In the genomic region with DNA sequence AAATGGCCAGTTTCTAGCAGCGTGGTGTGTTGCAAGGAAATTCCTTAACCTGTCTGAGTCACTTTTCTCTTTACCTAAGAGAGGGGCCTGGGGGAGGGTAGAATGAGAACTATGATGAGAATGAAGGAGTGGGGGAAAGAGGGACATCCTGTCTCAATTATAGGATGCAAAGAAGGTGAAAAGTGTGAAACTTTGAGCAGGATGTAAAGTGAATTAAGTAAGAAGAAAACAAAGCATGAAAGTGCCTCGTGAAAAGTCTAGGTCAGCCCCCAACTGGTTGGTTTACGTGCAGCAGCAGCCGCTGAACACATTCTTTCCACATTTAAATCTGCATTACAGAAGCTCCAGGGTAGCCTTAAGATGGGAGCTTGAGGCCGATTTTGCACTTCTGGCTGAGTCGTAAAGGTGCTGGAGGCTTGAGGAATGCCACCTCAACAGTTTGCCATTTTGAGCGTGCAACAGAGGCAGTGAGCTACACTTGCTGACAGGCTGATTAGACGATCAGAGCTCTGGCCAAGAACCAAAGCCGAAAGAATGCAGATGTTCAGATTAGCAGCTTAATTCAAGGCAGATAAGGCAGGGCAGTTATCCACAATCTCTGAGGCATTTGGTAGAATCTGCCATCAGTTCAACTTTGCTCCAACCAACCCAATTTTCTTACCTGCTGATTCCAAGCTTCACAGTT, we compare ENCODE assay signal across 9 mouse cellular contexts. TPM values are rescaled to one million over a fixed set of nuclear protein-coding genes. Genes with fewer than 3 reads are reported as not detected.
A peak's percentile ranks its signal among the peaks of the same experiment; 100 is the strongest.
DNase-seq lines count a peak whose midpoint lies in the region; ATAC-seq and TF ChIP-seq lines count a peak whose summit lies in the region.
"Had no signal": no experiment of that assay in that cellular context is flagged by ENCODE, and none has a peak within 500 bp of the region (broad histone marks: within the 10 kb centered on the region; RNA-seq: fewer than 3 reads in every experiment).

No protein-coding gene starts in this region.

- no peaks in the 10 kb centered on the region for H3K4me1 ChIP-seq in kidney, postnatal 0 days (replicated peaks; ENCODE audit: insufficient read depth, low read length)
- H3K4me1 ChIP-seq in brown adipose tissue, adult 24 weeks (ENCODE audit: control insufficient read depth, insufficient read depth, insufficient read length, low read length) = no peaks in the 10 kb centered on the region
- no peaks in the 10 kb centered on the region for H3K4me1 ChIP-seq in intestine, postnatal 0 days (replicated peaks; ENCODE audit: control insufficient read depth, insufficient read depth, low read length)
- H3K4me1 ChIP-seq in neural tube, embryonic 12.5 days = no peaks in the 10 kb centered on the region

- no peaks in the 10 kb centered on the region for H3K9me3 ChIP-seq in kidney, postnatal 0 days (replicated peaks; ENCODE audit: low read length)
- no peaks in the 10 kb centered on the region for H3K9me3 ChIP-seq in intestine, postnatal 0 days (ENCODE audit: control insufficient read depth)
- H3K9me3 ChIP-seq in neural tube, embryonic 12.5 days = no peaks in the 10 kb centered on the region

- H3K9ac ChIP-seq in kidney, postnatal 0 days (ENCODE audit: low read depth, low read length) = no peak overlapping the region
- H3K9ac ChIP-seq in intestine, postnatal 0 days (ENCODE audit: low read depth, low read length) = no peak overlapping the region
- no peak overlapping the region for H3K9ac ChIP-seq in neural tube, embryonic 12.5 days

- peak overlapping the region; percentile 43 for H3K4me2 ChIP-seq in kidney, postnatal 0 days (ENCODE audit: low read length)
- peak overlapping the region; percentile 45 for H3K4me2 ChIP-seq in intestine, postnatal 0 days (replicated peaks; ENCODE audit: low read depth)
- H3K4me2 ChIP-seq in neural tube, embryonic 12.5 days (replicated peaks) = 0 out of 2 replicates have a peak overlapping the region, but pooled peaks have one; percentile 14

- ATAC-seq in kidney, postnatal 0 days (replicated peaks; ENCODE audit: low FRiP score, low read depth) = no peak
- ATAC-seq in intestine, postnatal 0 days = no peak
- no peak for ATAC-seq in neural tube, embryonic 12.5 days (ENCODE audit: low FRiP score, low read depth)

- H3K27me3 ChIP-seq in kidney, postnatal 0 days (ENCODE audit: insufficient read depth, low read length) = no peaks in the 10 kb centered on the region
- H3K27me3 ChIP-seq in intestine, postnatal 0 days (replicated peaks; ENCODE audit: control insufficient read depth, insufficient read depth, low read length) = no peaks in the 10 kb centered on the region
- H3K27me3 ChIP-seq in neural tube, embryonic 12.5 days (replicated peaks) = no peaks in the 10 kb centered on the region

- TF ChIP-seq CTCF in kidney, postnatal 0 days (IDR thresholded peaks at IDR 0.05; ENCODE audit: low read depth) = no peak
- TF ChIP-seq CTCF in intestine, postnatal 0 days (IDR thresholded peaks at IDR 0.05; ENCODE audit: low read depth) = 0 out of 2 replicates have a peak, but pooled peaks have one; percentile 11

- peak overlapping the region; percentile 10; the same call in 1 of the 2 replicates for H3K27ac ChIP-seq in kidney, postnatal 0 days
- peak overlapping the region; percentile 24 for H3K27ac ChIP-seq in brown adipose tissue, adult 24 weeks (replicated peaks; ENCODE audit: low read depth, low read length)
- no peak overlapping the region for H3K27ac ChIP-seq in intestine, postnatal 0 days (ENCODE audit: low read depth, low read length)
- no peak overlapping the region for H3K27ac ChIP-seq in neural tube, embryonic 12.5 days

- DNase-seq in kidney, postnatal 0 days (ENCODE audit: low spot score) = peak; percentile 9
- no peak for DNase-seq in kidney, postnatal 14 days
- DNase-seq in spleen, adult 12 weeks (ENCODE audit: low spot score) = no peak
- no peak for DNase-seq in right cerebral cortex, postnatal 4 days
- DNase-seq in frontal cortex, adult 2 months (ENCODE audit: extremely low spot score in 1 of 2, low spot score in 1 of 2) = no peak

- 0 out of 2 replicates have a peak overlapping the region, but pooled peaks have one; percentile 5 for H3K4me3 ChIP-seq in kidney, postnatal 0 days (replicated peaks; ENCODE audit: low read depth, low read length)
- peak overlapping the region; percentile 21 for H3K4me3 ChIP-seq in brown adipose tissue, adult 24 weeks (ENCODE audit: insufficient read depth, low read depth, low read length)
- peak overlapping the region; percentile 23 for H3K4me3 ChIP-seq in intestine, postnatal 0 days (ENCODE audit: low read depth, low read length)
- no peak overlapping the region for H3K4me3 ChIP-seq in neural tube, embryonic 12.5 days

- no peaks in the 10 kb centered on the region for H3K36me3 ChIP-seq in kidney, postnatal 0 days (ENCODE audit: insufficient read depth, low read length)
- no peaks in the 10 kb centered on the region for H3K36me3 ChIP-seq in intestine, postnatal 0 days (ENCODE audit: control insufficient read depth, insufficient read depth)
- H3K36me3 ChIP-seq in neural tube, embryonic 12.5 days = no peaks in the 10 kb centered on the region

- 29% methylated on average over 9 of the region's 9 CpGs for WGBS in kidney, postnatal 0 days
- 22% methylated on average over 9 of the region's 9 CpGs for WGBS in intestine, postnatal 0 days
- 21% methylated on average over 9 of the region's 9 CpGs for WGBS in neural tube, embryonic 12.5 days

RNA-seq across cellular contexts. Expression of a gene that starts 0.8 kb away (rescaled TPM):
- polyA plus RNA-seq in kidney, postnatal 0 days (2015; fragmentation: Nextera tagmentation; extraction: Ambion mirVana) = 2.6 and 3.2 TPM in 2 replicates
- polyA plus RNA-seq in brown adipose tissue, adult 24 weeks (2012; ENCODE audit: insufficient read depth, insufficient read length, missing spikeins) = 0.50 and 3.2 TPM in 2 replicates
- polyA plus RNA-seq in intestine, postnatal 0 days (2015; fragmentation: Nextera tagmentation; extraction: Ambion mirVana) = 7.0 and 7.2 TPM in 2 replicates
- 0.52 and 1.1 TPM in 2 replicates for polyA plus RNA-seq in neural tube, embryonic 12.5 days (2016; fragmentation: Nextera tagmentation; extraction: Ambion mirVana)
- polyA plus RNA-seq in frontal cortex, adult 2 months (2012; rRNA removed) = 0.36 and 0.86 TPM in 2 replicates

RNA-seq across cellular contexts. Expression of a gene that starts 19.7 kb away (rescaled TPM):
- 0.51 and 0.60 TPM in 2 replicates for polyA plus RNA-seq in kidney, postnatal 0 days (2015; fragmentation: Nextera tagmentation; extraction: Ambion mirVana)
- not detected in 2 replicates for polyA plus RNA-seq in brown adipose tissue, adult 24 weeks (2012; ENCODE audit: insufficient read depth, insufficient read length, missing spikeins)
- polyA plus RNA-seq in intestine, postnatal 0 days (2015; fragmentation: Nextera tagmentation; extraction: Ambion mirVana) = 0.08 and 0.16 TPM in 2 replicates
- polyA plus RNA-seq in neural tube, embryonic 12.5 days (2016; fragmentation: Nextera tagmentation; extraction: Ambion mirVana) = 0.95 and 1.3 TPM in 2 replicates
- 0.30 and 0.34 TPM in 2 replicates for polyA plus RNA-seq in frontal cortex, adult 2 months (2012; rRNA removed)
- polyA plus RNA-seq: neural tube, embryonic 14.5 days had no signal

Comparison
In these comparisons a context has a peak if more than half of its experiments do, and no peak if none do; other contexts are left out.
1. H3K27ac ChIP-seq: peak in kidney, postnatal 0 days (single experiment) and brown adipose tissue, adult 24 weeks (single experiment); none in intestine, postnatal 0 days (single experiment) and neural tube, embryonic 12.5 days (single experiment).
2. Peak in every context shown above with its lines, with median percentiles within 50 percentile points of each other: H3K4me2 ChIP-seq.